Mouse (Mus musculus) embryo, embryonic 10.5 days (tissue): ENCODE results near the gene Stk39.
A peak's percentile ranks its signal among the peaks of the same experiment; 100 is the strongest.

Experiments
- DNase-seq: peaks from one replicate; pipeline ENCODE4 v3.0.0-alpha.2; 2015; ENCODE audit warnings: low spot score

Gene Stk39

DNA sequence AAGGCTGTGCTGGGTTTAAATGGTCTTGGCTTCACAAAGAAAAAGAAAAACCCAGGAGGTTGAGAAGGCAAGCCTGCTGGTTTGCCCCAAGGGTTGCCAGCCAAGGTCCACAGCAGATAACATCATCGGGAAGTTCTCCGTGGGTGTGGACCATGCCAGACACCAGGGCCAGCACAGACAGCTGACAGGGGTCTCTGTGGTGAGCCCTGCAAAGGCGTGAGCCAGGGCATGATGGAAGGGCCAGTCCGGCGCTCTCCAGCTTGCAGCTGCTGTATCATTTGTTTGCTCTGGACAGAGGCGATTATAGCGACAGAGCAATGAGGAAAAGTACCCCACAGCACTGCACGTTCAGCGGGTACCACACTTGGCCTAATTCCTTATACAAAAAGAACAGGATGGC lies 126.8 kb downstream of the Stk39 start:
- DNase-seq, result no peak

DNA sequence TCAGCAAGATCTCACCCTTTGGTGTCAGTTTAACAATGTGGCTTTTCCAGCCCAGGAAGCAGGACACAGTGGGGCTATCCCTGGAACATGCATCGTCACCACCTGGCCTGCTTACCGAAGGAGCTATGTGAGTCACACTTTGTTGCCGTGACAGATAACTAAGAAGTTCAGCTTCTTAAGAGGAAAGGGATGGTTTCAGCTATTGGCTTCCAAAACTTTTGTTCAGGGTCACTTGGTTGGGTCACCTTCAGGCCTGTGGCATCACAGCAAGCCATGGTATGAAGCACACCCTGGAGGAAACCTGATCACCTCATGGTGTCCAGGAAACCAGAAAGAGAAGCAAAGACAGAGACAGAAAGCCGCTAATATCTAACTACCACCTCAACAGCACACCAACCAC lies 128.3 kb downstream of the Stk39 start:
- DNase-seq, result no peak

DNA sequence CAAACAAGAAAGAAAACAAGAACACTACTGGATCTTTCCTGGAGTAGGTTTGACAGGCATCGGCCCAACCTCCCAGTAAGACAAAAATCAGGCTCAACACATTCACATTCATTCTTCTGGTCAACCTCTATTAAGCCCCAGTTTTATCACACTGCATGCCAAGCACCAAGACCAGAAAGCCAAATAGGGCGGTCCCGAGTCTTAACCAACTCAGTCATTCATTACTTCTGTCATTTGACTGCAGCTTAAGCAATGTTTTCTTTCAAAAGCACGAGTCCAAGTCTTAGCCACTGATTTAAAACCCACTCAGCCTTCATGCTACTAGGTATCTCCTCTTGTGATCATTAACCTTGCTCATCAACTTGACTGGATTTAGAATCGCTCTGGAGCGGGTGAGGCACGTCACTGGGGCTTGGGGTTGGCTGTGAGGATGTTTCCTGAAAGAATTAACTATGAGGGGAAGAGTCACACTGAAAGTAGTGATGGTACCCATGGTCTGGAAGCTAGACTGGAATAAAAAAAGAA lies 129.9 kb downstream of the Stk39 start:
- no peak for DNase-seq

DNA sequence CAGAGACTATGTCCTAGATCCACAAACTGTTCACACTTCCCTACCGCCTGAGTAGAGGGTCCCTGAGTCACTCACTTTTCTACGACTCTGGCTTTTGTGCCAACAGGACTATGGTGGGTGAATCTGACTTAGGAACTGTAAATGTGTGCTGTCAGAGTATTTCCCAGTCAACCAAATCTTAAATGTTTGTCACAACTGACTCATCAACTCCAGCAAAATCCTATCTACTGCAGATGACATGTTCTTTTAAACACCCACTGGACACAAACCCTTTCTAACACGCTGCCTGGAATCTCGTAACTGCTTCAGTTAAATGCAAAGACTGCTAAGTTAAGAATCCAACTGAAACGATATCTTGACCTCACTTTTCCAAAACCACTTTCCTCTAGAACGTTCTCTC lies 135.2 kb downstream of the Stk39 start:
- no peak for DNase-seq

DNA sequence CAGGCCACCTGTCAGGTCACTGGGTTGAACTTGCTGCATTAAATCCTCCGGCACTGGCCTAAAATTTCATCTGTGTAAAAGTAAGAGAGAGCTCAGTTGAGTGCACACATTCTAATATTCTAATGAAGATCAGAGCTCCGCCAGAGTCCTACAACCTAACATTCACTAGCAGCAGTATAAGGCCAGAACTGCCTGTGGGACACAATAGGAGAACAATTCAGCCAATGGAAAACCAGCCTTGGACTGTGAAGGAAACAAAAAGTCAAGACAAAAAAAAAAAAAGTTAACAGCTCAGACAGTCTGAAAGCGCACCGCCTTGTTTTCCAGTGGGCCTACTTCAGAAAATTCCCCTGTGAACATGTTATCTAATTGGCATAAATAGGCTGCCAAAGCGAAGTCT lies 137.1 kb downstream of the Stk39 start:
- no peak for DNase-seq

DNA sequence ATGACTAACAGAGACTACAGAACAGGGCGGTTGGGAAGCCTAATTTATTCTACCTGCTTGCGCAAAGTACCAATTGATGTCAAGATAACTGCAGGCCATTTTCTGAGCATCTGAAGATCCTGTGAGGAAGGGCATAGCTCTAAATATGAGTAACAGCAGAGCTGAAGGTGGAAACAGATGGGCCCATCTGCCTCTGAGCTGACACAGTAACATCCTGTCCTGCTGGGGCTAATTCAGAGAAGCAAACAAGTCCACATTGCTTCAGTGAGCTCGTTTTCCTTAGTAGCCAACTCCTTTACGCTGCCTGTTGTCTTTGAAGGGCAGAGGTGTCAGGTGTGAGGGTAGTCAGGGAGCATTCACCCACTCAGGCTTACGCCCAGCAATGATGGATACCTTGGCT lies 146.8 kb downstream of the Stk39 start:
- DNase-seq, result no peak

DNA sequence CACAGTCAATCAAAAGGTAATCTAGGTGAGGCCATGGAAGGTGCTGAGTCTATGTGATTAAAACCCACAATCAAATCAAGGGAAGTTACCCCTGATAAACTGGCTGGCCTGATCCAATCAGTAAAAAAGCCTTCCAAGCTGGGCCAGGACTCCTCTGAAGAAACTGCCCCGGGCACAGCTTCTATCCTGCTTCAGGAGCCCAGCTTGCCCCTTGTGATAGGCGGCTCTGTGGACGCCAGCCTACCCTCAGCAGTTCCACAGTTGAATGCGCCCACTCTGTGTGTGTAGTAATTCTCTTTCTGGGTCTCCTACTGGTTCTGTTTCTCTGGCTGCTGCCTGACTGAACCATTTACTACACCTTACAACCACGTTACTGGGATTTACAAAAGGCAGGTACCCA lies 150.8 kb downstream of the Stk39 start:
- DNase-seq, result no peak

DNA sequence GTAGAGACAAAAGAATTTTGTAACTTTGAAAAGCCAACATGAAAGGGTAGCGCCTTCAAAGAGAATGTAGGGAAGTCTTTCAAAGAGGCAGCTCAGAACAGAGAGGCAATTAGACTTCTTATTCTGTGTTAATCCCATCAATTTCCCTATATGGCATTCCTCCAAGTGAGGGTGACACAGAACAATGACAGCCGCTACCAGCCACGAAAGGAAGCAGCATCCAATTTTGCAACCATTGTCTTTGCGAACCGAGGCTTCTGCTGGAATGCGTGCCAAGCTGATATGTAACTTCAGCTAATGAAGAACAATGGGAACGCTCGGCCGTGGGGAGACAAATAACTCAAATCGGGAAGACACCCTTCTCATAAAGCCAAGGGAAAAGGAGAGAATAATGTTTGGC lies 151.4 kb downstream of the Stk39 start:
- peak; percentile 14 for DNase-seq

DNA sequence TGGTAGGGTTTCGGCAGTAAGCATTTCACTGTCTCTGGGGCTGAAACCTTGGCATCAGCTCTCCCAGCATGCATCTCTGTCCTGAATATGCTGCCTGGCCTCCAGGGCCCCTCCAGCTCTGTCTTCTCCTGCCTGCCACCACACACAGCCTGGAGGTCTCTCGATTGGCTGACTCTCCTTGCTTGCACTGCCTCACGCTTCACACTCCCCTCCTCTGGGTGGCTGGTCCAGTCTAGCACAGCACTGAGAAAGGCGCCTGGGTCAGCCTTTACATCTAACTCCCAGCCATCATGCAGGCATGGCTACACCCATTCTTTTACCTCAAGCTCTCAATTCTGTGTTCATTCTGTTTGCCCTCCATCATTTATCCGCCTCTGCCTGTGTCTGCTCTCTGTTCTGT lies 153.6 kb downstream of the Stk39 start:
- peak; percentile 31 for DNase-seq

DNA sequence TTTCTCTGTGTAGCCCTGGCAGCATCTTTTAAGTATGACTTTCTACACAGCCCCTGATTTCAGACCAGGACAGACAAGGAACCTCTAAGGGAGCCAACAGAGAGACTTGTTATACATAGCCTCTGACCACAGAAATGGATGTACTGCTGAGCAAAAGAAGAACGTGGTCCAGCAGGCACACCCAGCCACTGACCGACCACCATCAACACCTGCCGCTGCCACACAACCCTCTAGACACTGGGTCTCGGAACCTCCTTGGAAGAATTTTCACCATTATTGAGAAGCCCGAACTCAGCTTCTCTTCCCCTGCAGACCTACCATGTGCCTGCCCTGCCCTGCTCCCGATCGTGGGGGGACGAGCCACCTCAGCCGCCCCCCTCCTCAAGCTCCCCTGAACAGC lies 154.2 kb downstream of the Stk39 start:
- no peak for DNase-seq

DNA sequence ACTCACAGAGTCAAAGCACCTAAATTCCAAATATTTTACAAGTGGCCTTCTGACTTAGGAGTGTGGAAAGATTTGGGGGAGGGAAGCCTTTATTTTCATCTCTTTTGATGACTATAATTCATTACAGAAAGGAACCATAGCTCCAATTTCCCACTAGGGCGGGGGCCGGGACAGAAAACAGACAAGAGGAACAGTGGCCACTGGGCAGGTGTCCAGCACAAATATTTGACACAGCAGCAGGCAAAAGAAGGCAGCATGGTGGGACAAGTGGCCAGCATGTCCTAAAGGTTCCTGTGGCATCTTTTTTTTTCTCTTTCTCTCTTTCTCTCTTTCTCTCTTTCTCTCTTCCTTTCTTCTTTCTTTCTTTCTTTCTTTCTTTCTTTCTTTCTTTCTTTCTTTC lies 154.6 kb downstream of the Stk39 start:
- no peak for DNase-seq

DNA sequence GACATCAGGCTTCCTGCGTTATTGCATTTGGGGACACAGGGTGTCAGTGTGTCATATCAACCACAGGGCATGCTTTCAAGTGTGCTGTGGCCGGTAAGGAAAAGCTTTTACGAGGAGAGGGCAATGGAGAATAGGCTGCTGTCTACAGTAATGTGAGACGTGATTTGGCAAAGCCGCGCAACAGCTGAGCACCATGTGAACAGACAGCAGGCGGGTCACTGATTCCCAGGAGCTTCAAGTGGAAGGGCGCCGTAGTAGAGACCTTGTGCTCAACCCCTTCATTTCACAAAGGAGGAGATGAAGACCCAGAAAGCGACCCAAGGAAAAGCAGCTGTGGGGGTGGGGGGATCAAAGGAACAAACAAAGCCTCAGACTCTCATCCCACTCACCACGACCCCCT lies 156.8 kb downstream of the Stk39 start:
- DNase-seq, result no peak

DNA sequence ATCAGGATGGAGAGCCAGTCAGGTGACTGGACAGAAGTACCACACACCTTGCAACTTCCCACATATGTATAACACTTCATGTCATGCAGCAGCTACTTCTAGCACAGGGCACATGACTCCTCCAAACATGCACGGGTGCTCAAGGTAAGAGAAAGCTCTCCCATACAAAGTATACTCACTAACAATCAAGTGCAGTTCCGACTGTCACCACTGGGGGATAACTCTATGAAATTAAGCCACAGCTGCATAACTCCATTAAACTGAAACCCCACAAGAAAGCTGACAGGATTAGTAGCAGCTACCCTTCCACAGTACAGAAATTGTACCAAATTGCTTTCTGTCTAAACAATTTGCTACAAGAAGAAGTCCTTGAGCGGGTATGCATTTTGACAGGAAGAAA lies 161.9 kb downstream of the Stk39 start:
- DNase-seq, result peak; percentile 28

DNA sequence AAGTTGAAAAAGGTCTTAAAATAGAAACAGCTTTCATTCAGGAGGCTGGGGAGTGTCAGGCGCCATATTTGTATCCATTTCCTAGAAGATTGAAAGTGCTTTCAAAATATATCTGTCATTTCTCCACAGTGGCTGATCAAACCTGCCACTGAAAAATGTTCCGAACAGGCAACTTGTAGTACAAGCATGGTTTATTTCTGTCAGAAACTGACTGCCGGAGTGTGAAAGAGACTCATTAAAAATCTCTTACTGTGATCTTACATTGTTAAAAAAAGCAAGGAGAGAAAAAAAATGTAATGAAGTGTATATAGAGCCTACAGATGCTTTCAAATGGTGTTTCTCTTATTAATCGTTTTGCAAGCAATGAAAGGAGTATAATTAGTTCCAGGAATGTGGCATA lies 165.5 kb downstream of the Stk39 start:
- DNase-seq, result no peak

DNA sequence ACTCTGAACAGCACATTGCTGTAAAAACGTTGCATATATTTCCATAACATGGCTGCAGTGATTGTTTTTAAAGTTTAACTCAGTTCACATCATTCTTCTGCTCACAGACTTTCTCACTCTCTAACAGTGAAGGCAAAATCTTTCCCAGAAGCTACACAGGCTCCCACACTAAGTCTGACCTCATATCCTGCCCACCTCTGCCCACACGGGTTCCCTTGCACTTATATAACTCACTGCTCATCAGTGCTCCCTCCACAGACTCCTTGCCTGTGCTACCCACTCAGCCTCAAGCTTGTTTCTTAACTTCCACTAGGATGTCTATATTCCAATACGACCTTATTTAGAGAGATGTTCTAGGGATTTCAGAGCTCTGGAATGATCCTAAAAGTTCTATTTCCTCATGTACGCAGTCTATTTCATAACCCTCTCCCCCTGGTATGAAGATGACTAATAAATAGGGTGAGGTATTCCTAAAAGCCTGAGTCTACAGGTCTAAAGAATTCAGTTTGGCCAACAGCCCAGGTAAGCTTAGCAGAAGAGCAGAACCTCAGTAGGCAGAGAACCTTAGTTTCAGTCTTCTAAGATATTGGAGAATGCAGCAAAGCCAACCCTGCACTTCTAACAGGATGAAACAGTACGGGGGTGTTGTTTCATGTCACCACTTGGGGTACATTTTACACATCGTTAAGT lies 167.2 kb downstream of the Stk39 start:
- no peak for DNase-seq

DNA sequence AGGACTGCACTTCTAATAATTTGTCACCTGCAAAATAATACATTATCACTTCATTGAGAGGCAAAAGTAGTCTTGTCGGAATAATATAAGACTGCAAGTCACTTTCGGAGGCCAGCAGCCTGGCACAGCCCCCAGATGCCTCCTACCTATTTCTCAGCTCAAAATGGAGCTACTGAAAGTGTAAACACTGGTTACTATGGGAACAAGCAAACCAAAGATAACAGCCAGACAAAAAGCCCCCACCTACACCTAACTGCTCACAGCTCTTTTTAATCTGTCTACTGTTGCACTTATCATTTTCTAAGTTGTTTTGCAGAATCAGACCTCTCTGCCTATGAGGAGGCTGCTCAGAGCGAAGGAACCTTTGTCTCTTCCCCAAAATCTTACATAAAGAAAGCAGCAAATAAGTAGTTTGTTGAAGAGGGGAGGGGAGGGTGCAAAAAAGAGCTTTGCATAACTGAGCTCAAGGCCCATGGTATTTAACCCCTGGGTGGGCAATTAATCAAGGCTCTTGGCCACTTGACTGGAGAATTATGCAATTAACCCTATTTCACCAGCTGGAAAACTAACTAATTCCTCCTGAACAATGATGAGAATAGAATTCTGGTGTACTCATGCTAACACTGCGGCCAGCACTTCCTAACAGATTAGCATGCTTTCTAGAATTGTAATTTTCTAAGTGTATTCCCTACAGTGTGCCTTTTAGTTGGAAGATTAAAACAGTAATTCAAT lies 170.1 kb downstream of the Stk39 start:
- DNase-seq, result peak; percentile 35

DNA sequence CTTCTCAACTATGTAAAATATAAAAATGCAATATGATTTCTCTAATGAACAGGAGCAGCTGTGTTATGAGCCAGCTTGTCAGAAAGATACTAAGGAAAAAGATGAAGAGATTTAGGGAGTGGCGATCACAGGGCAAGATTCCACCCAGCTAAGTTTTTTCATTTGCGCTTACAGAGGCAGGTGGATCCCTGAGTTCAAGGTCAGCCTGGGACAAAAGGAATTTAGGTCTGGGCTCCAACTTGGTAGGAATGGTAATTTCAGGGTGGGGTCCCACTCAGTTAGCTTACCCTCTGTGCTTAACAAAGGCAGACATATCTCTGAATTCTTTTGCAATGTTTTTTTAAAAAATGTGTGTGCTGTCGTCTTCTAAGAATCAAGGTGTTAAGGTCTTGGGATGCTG lies 173.7 kb downstream of the Stk39 start:
- no peak for DNase-seq

DNA sequence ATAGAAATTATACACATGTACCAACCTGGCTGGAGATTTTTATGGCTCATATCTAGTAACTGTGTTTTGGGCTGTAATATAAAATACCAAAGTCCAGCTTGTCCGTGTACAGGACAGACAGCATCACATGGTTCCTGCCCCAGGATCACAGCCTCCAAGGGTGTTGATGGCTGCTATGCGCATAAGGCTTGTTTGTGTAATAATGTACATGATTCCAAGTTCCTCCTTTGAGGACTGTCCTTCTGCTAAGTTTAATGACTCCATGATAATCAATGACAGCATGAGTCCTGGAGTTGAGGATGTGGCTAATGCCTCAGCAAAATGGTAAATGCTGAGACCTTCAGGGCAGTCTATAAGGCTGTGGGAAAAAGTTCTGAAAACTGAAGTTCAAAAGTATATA lies 174.1 kb downstream of the Stk39 start:
- DNase-seq, result no peak

DNA sequence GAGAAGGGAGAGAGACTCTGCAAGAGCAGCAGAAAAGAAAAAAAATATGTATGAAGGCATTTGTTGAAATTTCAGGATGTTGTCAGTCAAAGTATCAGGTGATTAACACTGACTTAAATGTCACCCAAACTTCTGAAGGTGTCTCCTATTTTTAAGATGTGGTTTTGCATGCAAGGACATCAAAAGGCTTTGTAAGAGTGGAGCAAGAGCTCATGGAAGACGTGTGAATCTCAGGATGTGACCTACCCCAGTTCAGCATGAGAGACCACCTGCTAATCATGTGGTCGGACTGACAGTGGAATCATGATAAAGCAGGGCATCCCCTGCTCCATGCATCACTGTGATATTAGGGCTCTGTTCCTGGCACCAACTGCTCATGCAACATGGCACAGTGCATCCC lies 175.3 kb downstream of the Stk39 start:
- no peak for DNase-seq

DNA sequence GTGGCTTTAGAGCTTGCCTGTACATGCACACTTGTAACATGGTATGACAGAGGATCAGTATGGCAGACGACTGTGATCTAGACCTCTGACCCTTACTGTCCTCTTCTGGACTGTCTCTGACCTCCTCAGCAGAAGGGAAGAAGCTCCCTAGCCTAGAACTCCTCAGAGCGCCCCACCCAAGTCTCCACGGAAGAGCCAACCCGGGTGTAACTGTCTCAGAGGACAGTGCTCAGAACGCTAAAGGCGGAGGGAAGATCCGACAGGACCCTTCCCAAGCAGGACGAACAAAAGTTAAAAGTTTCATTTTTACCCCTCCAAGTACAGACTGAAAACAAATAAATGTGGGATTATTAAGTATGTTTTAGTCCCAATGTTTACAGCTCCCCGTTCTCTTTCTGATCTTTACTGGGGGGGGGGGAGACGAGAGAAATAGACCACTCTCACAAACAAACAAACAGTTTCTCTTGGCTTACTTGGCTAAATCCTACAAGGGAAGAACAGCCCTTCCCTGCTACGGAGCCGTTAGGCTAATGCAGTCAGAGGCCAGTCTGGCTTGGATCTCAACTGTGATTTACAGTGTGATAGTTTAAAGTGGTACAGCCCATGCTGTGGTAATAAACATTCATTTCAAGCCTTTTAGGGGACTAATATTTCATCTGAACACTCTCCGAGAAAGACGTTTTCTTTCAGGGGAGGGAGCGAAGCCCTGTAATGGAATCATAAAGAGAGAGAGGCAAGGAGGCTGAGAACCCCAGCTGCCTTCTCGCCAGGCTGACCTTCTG lies 179.3 kb downstream of the Stk39 start:
- DNase-seq, result peak; percentile 31

DNA sequence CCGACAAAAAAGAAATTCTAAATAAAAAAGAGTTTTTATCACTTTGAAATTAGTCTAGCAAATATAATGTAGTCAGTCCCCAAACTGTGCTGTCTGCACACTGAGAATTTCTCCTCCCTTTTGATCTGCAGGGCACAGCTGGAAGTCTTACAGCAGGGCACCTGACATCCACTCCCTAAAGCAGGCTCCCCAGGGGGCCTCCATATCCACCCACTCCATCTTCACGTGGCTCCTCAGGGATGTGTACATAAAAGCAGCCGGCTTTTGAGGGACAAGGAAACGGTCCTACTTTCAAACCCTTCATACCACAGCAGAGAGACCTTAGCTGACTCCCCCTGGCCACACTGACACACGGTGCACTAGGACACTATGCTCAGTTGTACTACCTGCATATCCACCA lies 180.2 kb downstream of the Stk39 start:
- DNase-seq, result no peak

DNA sequence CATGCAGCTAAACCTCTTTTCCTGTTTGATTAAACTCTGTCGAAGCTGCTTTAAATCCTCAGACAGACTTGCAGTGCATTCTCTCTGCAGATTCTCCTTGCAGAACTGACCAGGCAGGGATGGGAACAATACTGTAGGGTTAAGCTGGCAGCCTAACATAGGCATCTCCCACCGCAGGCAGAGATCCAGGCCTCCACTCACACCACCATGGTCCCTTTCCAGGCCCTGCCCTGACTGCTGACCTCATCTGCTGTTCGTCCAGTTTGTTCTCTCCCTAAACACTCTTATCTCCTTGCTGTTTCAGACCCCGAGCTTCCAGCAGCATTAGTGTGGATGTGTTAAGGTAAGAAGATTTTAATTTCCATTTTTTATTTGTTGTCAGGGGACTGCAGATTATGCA lies 182.1 kb downstream of the Stk39 start:
- DNase-seq, result no peak

DNA sequence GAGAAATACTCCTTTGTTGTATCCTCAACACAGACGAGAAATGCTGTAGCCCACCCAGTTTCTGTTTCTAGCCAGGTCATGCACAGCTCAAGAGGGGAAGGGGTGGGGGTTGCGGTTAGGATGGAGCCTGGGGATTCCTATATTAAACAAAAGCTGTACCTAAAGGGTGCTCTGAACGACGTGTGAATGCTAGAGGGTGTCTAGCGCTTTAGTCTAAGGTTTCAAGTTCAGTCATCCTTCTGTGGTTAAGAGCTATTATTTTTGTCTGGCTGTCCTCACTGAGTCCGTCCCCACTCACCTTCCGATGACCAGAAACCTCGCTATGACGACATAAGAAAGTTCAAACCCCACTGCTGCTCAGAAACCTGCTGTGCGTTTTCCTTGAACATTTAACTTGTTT lies 182.9 kb downstream of the Stk39 start:
- no peak for DNase-seq
